Mouse (Mus musculus): ENCODE measurements around the gene Tsc22d3. TPM values are rescaled to one million over a fixed set of nuclear protein-coding genes. Genes with fewer than 3 reads are reported as not detected.

The Tsc22d3 gene
- polyA plus RNA-seq (2012; rRNA removed) = 85.7 and 121 TPM in 2 replicates

DNA sequence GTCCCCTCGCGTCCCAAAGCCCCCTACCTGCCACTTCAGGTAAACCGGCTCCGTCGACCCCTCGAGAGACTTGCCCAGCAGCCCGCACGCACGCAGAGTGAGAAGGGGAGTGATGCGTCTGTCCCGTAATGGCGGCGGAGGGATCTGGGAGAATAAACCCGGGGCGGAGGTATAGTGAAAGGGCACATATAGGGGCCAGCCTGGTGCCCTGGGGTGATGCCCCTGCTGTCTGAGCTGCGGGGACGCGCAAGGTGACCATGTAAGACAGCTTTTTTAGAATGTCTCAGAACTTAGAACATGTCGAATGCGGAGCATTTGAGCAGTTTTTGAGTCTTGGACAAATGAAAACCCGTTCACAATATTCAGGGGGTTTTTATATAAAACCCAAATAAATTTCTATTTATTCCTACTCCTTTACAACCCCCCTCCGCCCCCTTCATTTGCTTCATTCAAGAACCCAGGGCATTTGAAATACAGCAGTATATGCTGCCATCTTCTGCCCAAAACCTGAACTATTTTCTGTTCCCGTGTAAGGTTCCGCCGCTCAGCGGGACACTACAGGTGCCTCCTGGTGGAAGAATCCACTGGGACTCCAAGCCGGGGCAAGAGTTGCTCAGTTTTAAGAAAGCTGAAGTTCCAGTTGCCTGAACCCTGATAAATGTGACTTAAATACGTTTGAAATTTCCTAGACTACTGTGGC is at the start of gene Tsc22d3:
Gene Tsc22d3 (minus strand): TSS at position 250 of the 700 bp plus-strand sequence.
- DNase-seq (ENCODE audit: low read depth) = no peak

GRCm38 (mm10) chrX:140639592-140639991 is 39.1 kb upstream of the Tsc22d3 start:
- no peak for DNase-seq (ENCODE audit: low read depth)

DNA sequence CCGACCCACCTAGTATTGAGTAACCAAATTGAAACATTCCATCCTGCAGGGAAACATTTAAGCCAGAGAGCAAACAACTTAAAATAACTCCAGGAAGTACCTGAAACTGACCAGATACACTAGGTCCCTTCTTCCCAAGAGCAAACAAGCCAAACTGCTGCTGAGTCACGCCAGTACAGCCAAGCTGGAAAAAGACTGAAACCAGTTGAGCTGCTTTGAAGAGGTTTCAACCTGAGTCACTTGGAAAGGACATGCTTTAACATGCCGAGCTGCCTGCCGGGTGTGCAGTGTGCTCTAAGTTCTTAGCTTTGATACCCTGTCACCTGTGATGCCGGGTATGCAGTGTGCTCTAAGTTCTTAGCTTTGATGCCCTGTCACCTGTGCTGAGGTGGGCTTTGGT is 37.6 kb upstream of the Tsc22d3 start:
- DNase-seq (ENCODE audit: low read depth) = peak; percentile 58

DNA sequence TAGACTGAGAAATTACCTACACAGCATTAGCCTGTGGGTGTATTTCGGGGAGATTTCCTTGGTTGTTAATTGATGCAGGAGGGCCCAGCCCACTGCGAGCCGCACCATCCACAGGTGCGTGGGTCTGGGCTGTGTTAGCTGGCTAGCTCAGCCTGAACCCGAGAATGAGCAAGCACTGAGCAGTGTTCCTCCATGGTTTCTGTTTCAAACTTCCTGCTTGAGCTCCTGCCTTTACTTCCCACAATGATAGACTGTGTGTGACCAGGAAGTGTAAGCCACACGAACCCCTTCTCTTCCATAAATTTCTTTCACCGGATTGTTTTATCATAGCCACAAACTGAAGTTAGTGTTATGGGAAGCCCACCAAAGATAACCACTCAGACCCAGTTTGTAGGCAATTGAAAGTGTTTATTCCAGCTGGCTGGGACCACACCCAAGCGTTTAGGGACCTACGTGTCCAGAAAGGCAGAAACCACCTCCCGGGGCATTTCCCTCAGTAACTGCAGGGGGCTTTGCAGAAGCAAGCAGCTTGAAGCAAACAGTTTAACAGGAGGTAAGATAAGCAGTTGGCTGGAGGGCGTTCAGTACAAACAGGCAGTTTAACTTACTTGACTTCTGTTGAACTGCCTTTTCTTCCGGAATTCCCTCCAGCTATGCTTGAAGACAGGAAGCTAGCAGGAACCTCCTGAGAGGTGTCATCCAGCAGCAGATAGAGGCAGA is 24.6 kb upstream of the Tsc22d3 start:
- DNase-seq (ENCODE audit: low read depth) = no peak

- DNase-seq (ENCODE audit: low read depth) = no peak
These were observed 9.5 kb upstream of the Tsc22d3 start for GRCm38 (mm10) chrX:140609938-140610337.

- no peak for DNase-seq (ENCODE audit: low read depth)
These were observed 1.4 kb upstream of the Tsc22d3 start for GRCm38 (mm10) chrX:140601884-140602283.

DNA sequence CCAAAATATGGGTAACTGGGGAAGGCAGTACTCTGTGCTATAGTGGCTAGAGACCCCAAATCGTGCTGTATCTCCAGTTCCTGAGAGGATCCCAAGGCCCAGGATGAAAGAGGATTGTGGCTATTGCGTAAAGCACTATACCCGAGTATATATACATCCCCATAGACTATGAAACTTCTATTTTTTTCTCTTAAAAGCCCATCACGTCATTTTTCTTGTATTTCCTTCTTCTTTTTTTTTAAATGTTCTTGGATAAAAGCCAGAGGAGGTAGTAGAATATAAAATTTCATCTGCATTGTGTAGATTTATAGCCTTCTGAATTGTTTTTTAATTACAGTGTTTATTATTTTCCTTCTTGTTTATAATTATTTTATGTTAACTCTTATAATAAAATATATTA is 852 bp upstream of the Tsc22d3 start:
- DNase-seq (ENCODE audit: low read depth) = no peak

DNA sequence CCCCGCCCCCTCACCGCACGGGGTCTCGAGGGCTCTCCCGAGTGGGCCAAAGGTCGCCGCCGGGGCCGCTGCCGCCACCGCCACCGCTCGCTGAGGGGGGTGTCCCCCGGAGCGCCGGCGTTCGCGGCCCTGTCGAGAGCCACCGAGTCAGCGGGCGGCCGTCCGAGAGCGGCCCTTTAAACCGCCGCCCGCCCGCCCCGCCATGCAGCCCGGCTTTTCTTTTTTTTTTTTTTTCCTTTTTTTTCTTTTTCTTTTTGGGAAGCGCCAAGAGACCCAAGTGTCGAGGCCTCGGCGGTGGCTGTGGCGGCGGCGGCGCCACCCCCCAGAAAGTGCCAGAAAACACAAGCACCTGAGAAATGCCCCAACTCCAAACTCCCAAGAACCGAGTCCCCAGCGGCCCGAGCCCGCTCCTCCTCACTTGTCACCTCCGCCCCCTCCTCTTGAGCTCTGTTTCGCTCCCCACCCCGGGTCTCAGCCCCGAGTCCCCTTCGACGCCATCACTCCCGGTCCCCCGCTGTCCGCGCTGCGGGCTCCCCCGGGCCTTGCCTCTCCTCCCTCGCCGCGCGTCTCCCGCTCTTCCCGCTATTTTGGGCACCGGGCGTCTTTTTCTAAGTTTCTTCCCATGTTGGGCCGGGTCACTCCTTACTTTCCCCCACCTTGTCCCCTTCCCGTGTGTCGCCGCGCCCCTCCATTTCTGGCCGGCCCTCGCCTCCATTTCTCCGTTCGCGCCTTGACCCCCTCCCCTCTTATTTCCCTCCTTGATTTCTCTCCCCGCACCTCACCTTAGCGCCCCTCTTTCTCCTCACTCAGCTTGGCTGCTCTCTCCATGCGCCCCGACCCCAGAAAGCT is 674 bp downstream of the Tsc22d3 start:
- DNase-seq (ENCODE audit: low read depth) = no peak

- no peak for DNase-seq (ENCODE audit: low read depth)
These were observed 1.5 kb downstream of the Tsc22d3 start for GRCm38 (mm10) chrX:140598850-140599560.

DNA sequence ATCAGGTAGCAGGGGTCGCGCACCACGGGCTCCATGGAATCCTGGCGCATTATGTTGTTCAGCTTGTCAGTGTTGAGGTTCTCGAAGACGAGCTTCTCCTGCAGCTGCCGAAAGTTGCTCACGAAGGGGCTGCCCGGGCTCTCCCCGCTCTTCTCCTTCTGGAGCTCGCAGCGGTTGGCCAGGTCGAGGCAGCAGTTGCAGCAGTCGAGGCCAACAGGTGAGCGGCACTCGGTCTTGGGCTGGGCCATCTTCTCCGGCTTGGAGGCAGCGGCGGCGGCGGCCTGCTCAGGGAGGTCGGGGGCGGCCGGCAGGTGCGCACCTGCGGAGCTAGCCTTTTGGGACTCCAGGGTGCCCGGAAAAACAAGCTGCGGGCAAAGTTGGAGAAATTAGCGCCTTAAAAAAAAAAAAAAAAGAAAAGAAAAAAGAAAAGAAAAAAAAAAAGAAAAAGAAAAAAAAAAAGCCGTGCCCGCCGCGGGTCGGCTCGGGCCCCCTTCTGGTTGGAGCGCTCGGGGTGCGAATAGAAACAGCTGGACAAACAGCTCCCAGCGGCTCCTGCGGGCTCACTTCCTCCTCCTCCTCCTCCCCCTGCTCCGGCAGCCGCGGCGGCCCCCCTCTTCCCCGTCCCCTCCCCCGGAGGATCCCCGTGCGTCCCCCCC is 2.1 kb downstream of the Tsc22d3 start:
- DNase-seq (ENCODE audit: low read depth) = no peak

DNA sequence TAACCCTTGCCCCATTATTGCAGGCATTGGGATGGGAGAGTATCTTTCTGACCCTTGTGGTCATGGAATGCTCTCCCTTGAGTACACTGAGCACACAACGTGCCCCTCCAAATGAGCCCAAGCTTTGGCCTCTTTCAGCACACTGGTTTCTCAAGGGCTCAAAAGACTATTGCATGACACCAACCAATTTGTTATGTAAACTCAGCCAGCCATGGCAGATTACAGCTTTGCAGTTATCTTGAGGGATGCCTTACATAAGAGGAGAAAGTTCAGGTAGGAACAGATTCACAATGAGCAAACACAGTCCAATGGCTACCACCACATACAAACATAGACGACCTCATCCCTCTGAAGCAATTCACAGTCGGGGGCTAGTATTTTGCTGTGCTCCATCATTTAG is 9.3 kb downstream of the Tsc22d3 start:
- no peak for DNase-seq (ENCODE audit: low read depth)

- DNase-seq (ENCODE audit: low read depth) = no peak
These were observed 10.3 kb downstream of the Tsc22d3 start for GRCm38 (mm10) chrX:140590142-140590541.

DNA sequence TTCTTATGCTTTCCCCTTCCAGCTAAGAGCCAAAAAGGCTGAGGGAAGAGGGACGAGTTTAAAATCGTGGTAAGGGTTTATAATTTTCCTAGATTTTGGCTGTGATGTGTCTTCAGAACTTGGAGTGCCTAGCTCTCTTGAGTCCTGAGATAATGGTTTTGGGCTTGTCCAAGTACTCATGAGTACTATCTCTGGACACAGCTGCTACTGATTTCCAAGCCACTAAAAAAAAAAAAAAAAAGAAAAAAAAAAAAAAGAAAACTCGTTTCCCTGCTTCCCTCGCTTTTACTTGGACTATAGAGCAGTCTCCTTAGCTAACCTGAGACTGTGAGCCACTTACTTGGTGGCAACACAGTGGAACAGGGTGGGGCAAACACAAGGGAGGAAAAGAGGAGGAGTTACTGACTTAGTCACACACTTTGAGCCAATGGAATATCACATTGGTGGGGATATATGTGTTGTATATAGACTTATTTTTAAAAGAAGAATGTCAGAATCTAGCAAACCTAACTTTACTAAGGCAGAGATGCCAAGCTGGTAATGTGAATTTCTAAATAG is 11.2 kb downstream of the Tsc22d3 start:
- no peak for DNase-seq (ENCODE audit: low read depth)

GRCm38 (mm10) chrX:140588534-140588933 is 11.9 kb downstream of the Tsc22d3 start:
- no peak for DNase-seq (ENCODE audit: low read depth)

DNA sequence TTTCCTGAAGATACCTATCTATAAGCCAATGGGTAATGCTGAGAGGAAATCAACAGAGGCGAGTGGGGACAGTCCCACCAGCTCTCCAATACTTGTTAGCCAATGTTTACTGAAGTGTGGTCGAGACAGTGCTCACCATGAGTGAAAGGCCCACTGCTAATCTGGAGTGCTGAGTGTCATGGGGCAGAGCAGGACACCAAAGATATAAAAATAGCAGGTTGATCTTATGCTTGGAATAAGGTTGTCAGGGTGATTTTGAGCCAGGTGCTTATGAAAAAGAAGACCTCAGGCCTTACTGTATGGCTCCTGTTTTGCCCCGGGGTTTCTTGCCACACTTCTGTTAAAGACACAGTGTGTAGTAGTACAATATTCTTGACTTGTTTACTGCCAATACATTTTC is 20.0 kb downstream of the Tsc22d3 start:
- DNase-seq (ENCODE audit: low read depth) = no peak

GRCm38 (mm10) chrX:140575636-140576035 is 24.8 kb downstream of the Tsc22d3 start:
- no peak for DNase-seq (ENCODE audit: low read depth)

- no peak for DNase-seq (ENCODE audit: low read depth)
These were observed 25.3 kb downstream of the Tsc22d3 start for GRCm38 (mm10) chrX:140575200-140575599.

DNA sequence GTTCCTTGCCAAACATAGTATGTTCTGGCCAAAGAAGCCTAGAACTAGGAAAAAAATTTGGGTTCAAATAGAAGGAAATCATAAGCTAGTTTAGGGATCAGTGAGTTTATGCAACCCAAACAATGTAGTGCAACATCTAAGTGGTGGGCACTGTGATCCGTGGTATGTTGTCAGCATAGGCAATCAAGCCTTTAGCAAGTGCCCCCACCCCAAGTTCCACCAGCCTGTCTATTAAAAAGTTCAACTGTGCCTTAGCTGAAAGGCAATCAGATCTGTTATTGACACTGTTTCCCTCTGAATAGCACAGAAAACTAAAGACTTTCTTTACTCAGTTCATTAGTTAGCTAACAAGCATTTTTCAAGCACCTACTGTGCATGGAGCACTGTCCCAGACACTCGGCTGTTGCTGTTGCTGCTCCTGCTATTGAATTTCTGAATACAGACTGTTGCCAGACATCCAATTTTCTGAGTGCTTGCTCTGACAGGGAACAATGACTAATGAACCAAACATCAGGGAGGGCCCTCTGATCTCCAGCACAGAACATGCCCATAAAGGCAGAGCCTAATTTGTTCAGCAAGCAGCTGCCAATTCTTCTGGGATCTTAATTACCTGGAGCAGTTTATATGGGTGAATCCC is 27.6 kb downstream of the Tsc22d3 start:
- no peak for DNase-seq (ENCODE audit: low read depth)

GRCm38 (mm10) chrX:140569595-140569994 is 30.9 kb downstream of the Tsc22d3 start:
- DNase-seq (ENCODE audit: low read depth) = no peak

DNA sequence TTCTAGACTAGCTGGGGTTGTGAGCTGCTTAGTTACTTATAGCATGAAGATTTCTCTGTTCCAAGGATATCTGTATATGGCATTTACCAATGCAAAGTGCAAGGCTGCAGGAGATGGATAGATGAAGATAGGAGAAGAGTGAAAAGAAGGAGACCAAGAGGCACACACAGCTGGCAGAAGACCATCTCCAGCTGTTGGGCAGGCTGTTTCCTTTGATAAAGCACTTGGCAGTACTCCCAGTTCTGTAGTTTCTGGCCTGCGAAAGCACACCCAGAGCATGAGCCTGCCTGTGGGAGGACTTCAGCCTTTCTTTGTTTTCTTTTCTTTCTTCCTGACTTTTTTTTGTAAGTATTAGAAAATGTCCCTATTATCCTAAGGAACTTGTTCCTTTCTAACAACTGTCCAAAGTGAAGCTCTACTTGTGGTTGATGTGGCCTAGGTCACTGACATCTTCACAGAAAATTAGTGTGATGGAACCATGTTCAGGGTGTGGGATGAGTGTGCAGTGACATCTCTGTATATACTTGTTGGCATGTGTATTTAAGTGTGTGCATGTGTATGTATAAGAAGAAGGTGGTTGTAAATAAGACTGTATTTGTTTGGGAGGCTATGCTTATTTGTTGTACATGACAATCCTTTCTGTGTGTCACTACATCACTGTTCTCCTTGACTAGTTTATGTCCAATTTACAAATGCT is 32.6 kb downstream of the Tsc22d3 start:
- no peak for DNase-seq (ENCODE audit: low read depth)

Data from gonadal fat pad, adult 2 months (tissue).